Mouse (Mus musculus) mouse trophoblast stem cell (cell line): Measurements from ENCODE around the gene Itm2c.

ENCODE experiments used
- in situ Hi-C, 2 experiments: fragments of 300-500 bp; cut with MseI, MboI; formaldehyde crosslinking; loops; 2 replicates in 1 of 2; 3 replicates in 1 of 2; pipeline ENCODE4 v1.15.1; 2025

Itm2c gene

GRCm38 (mm10) chr1:85898761-85899387 lies 4.8 kb downstream of the Itm2c start:
- in situ Hi-C loops, result no loop called here

GRCm38 (mm10) chr1:85899388-85899761 lies 5.3 kb downstream of the Itm2c start:
- in situ Hi-C loops, result no loop called here

- in situ Hi-C loops, result no loop called here
Measured at GRCm38 (mm10) chr1:85900521-85901333, 6.6 kb downstream of the Itm2c start.

- in situ Hi-C loops, result no loop called here
Measured at GRCm38 (mm10) chr1:85901516-85902107, 7.5 kb downstream of the Itm2c start.

GRCm38 (mm10) chr1:85902108-85902561 lies 8.1 kb downstream of the Itm2c start:
- in situ Hi-C loops, result no loop called here

GRCm38 (mm10) chr1:85906892-85907291 lies 12.8 kb downstream of the Itm2c start:
- in situ Hi-C loops, result no loop called here

- in situ Hi-C loops, result no loop called here
Measured at GRCm38 (mm10) chr1:85908754-85909590, 14.9 kb downstream of the Itm2c start.

- in situ Hi-C loops, result no loop called here
Measured at GRCm38 (mm10) chr1:85913078-85913755, 19.1 kb downstream of the Itm2c start.

GRCm38 (mm10) chr1:85915890-85916289 lies 21.8 kb downstream of the Itm2c start:
- in situ Hi-C loops, result no loop called here

- in situ Hi-C loops, result no loop called here
Measured at GRCm38 (mm10) chr1:85916830-85917450, 22.9 kb downstream of the Itm2c start.

GRCm38 (mm10) chr1:85919621-85920020 lies 25.5 kb downstream of the Itm2c start:
- in situ Hi-C loops, result no loop called here

- in situ Hi-C loops, result no loop called here
Measured at GRCm38 (mm10) chr1:85921725-85922124, 27.6 kb downstream of the Itm2c start.

GRCm38 (mm10) chr1:85922127-85922864 lies 28.2 kb downstream of the Itm2c start:
- in situ Hi-C loops, result no loop called here

GRCm38 (mm10) chr1:85922865-85923211 lies 28.8 kb downstream of the Itm2c start:
- in situ Hi-C loops, result no loop called here

GRCm38 (mm10) chr1:85925183-85925582 lies 31.1 kb downstream of the Itm2c start:
- in situ Hi-C loops, result no loop called here

- in situ Hi-C loops, result no loop called here
Measured at GRCm38 (mm10) chr1:85928057-85928687, 34.1 kb downstream of the Itm2c start, which contains the start of gene 4933407L21Rik. Gene 4933407L21Rik, plus strand, starts transcription at chr1:85928483.

- in situ Hi-C loops, result no loop called here
Measured at GRCm38 (mm10) chr1:85928688-85929065, 34.6 kb downstream of the Itm2c start.

- in situ Hi-C loops, result no loop called here
Measured at GRCm38 (mm10) chr1:85929406-85929805, 35.3 kb downstream of the Itm2c start.

- in situ Hi-C loops, result loop anchor here in 1 of 2 experiments (5.0 kb wide), 1 partner anchor 76 kb away; no protein-coding TSS in a partner anchor
Measured at GRCm38 (mm10) chr1:85931170-85931569, 37.1 kb downstream of the Itm2c start.
